Mouse (Mus musculus): ENCODE measurements at regions not wholly inside any gene's neighbourhood (a gene's known extent, or its start where the extent isn't known, plus 50 kb on each side); places are given as distances from the start of the nearest gene placed in this dataset.
"Not testable (repeated sequence)": the region's sequence is repeated elsewhere in the genome, so short reads cannot be mapped to it uniquely, and the experiment has no call there.

GRCm38 (mm10) chr14:86294606-86295005, 846.4 kb downstream of the Diaph3 start:
- not testable (repeated sequence) for H3K36me3 ChIP-seq; H3K4me3 ChIP-seq; H3K9me3 ChIP-seq; H3K4me2 ChIP-seq; H3K9ac ChIP-seq; H3K4me1 ChIP-seq; H3K27ac ChIP-seq; H3K27me3 ChIP-seq; ATAC-seq (ENCODE audit: insufficient number of reproducible peaks, low FRiP score, low TSS enrichment, low read depth)
- 82% methylated on average over 5 of the region's 5 CpGs for WGBS

GRCm38 (mm10) chr14:86293804-86294203, 847.2 kb downstream of the Diaph3 start:
- H3K27me3 ChIP-seq, result no peaks in the 10 kb centered on the region

GRCm38 (mm10) chr14:86293371-86293770, 847.7 kb downstream of the Diaph3 start:
- no peak for ATAC-seq (ENCODE audit: insufficient number of reproducible peaks, low FRiP score, low TSS enrichment, low read depth)
- no peak overlapping the region for H3K4me3 ChIP-seq
- no peaks in the 10 kb centered on the region for H3K9me3 ChIP-seq
- H3K27ac ChIP-seq, result no peak overlapping the region
- H3K9ac ChIP-seq, result no peak overlapping the region
- H3K4me2 ChIP-seq, result no peak overlapping the region
- H3K27me3 ChIP-seq, result no peaks in the 10 kb centered on the region
- WGBS, result 60% methylated on average over 3 of the region's 3 CpGs
- no peaks in the 10 kb centered on the region for H3K4me1 ChIP-seq
- no peaks in the 10 kb centered on the region for H3K36me3 ChIP-seq

More at GRCm38 (mm10) chr14:86293804-86294203, 847.2 kb downstream of the Diaph3 start:
- H3K4me1 ChIP-seq, result no peaks in the 10 kb centered on the region
- WGBS, result 76% methylated on average over 1 of the region's 1 CpGs
- no peak overlapping the region for H3K9ac ChIP-seq
- H3K36me3 ChIP-seq, result no peaks in the 10 kb centered on the region
- no peaks in the 10 kb centered on the region for H3K9me3 ChIP-seq
- no peak overlapping the region for H3K4me2 ChIP-seq
- H3K27ac ChIP-seq, result no peak overlapping the region
- H3K4me3 ChIP-seq, result no peak overlapping the region
- no peak for ATAC-seq (ENCODE audit: insufficient number of reproducible peaks, low FRiP score, low TSS enrichment, low read depth)

- Histone ChIP-seq H3K27ac (no peak overlapping the region), H3K9ac (no peak overlapping the region), H3K36me3 (no peaks in the 10 kb centered on the region), H3K9me3 (no peaks in the 10 kb centered on the region), H3K4me1 (no peaks in the 10 kb centered on the region), H3K27me3 (no peaks in the 10 kb centered on the region), H3K4me2 (no peak overlapping the region), H3K4me3 (no peak overlapping the region)
- 92% methylated on average over 3 of the region's 3 CpGs for WGBS
- ATAC-seq (ENCODE audit: insufficient number of reproducible peaks, low FRiP score, low TSS enrichment, low read depth), result no peak
Measured at GRCm38 (mm10) chr14:86290556-86290955, 850.5 kb downstream of the Diaph3 start.

- Histone ChIP-seq H3K9me3 (no peaks in the 10 kb centered on the region), H3K4me2 (no peak overlapping the region), H3K27me3 (no peaks in the 10 kb centered on the region), H3K27ac (no peak overlapping the region), H3K36me3 (no peaks in the 10 kb centered on the region), H3K9ac (no peak overlapping the region), H3K4me3 (no peak overlapping the region), H3K4me1 (no peaks in the 10 kb centered on the region)
- WGBS, result 29% methylated on average over 8 of the region's 8 CpGs
- no peak for ATAC-seq (ENCODE audit: insufficient number of reproducible peaks, low FRiP score, low TSS enrichment, low read depth)
Measured at GRCm38 (mm10) chr14:86261640-86262230, 879.3 kb downstream of the Diaph3 start.

- ATAC-seq (ENCODE audit: insufficient number of reproducible peaks, low FRiP score, low TSS enrichment, low read depth), result no peak
- no peak overlapping the region for H3K9ac ChIP-seq
- WGBS, result 79% methylated on average over 1 of the region's 1 CpGs
Measured at GRCm38 (mm10) chr14:86254196-86254595, 886.8 kb downstream of the Diaph3 start.

GRCm38 (mm10) chr14:86251617-86252016, 889.4 kb downstream of the Diaph3 start:
- Histone ChIP-seq H3K9ac (no peak overlapping the region), H3K4me1 (no peaks in the 10 kb centered on the region), H3K4me3 (no peak overlapping the region), H3K27me3 (no peaks in the 10 kb centered on the region), H3K27ac (no peak overlapping the region), H3K36me3 (no peaks in the 10 kb centered on the region), H3K4me2 (no peak overlapping the region), H3K9me3 (no peaks in the 10 kb centered on the region)
- no peak for ATAC-seq (ENCODE audit: insufficient number of reproducible peaks, low FRiP score, low TSS enrichment, low read depth)

More at GRCm38 (mm10) chr14:86254196-86254595, 886.8 kb downstream of the Diaph3 start:
- no peak overlapping the region for H3K27ac ChIP-seq
- H3K36me3 ChIP-seq, result no peaks in the 10 kb centered on the region
- H3K4me1 ChIP-seq, result no peaks in the 10 kb centered on the region
- H3K4me3 ChIP-seq, result no peak overlapping the region
- H3K27me3 ChIP-seq, result no peaks in the 10 kb centered on the region
- H3K9me3 ChIP-seq, result no peaks in the 10 kb centered on the region
- H3K4me2 ChIP-seq, result no peak overlapping the region

GRCm38 (mm10) chr14:86247686-86248085, 893.3 kb downstream of the Diaph3 start:
- Histone ChIP-seq H3K9me3 (no peaks in the 10 kb centered on the region), H3K4me1 (no peaks in the 10 kb centered on the region), H3K9ac (no peak overlapping the region), H3K36me3 (no peaks in the 10 kb centered on the region), H3K27me3 (no peaks in the 10 kb centered on the region), H3K4me2 (no peak overlapping the region), H3K4me3 (no peak overlapping the region), H3K27ac (no peak overlapping the region)
- ATAC-seq (ENCODE audit: insufficient number of reproducible peaks, low FRiP score, low TSS enrichment, low read depth), result no peak
- 82% methylated on average over 4 of the region's 4 CpGs for WGBS

GRCm38 (mm10) chr14:86246770-86247169, 894.3 kb downstream of the Diaph3 start:
- no peak for ATAC-seq (ENCODE audit: insufficient number of reproducible peaks, low FRiP score, low TSS enrichment, low read depth)
- H3K4me1 ChIP-seq, result no peaks in the 10 kb centered on the region
- H3K27me3 ChIP-seq, result no peaks in the 10 kb centered on the region
- no peak overlapping the region for H3K9ac ChIP-seq
- no peak overlapping the region for H3K27ac ChIP-seq
- no peaks in the 10 kb centered on the region for H3K9me3 ChIP-seq
- no peaks in the 10 kb centered on the region for H3K36me3 ChIP-seq
- 82% methylated on average over 8 of the region's 8 CpGs for WGBS
- H3K4me2 ChIP-seq, result no peak overlapping the region
- H3K4me3 ChIP-seq, result no peak overlapping the region

GRCm38 (mm10) chr14:86243662-86244061, 897.4 kb downstream of the Diaph3 start:
- Histone ChIP-seq H3K9ac (no peak overlapping the region), H3K4me2 (no peak overlapping the region), H3K27ac (no peak overlapping the region), H3K27me3 (no peaks in the 10 kb centered on the region), H3K9me3 (no peaks in the 10 kb centered on the region), H3K4me1 (no peaks in the 10 kb centered on the region), H3K4me3 (no peak overlapping the region), H3K36me3 (no peaks in the 10 kb centered on the region)
- 97% methylated on average over 1 of the region's 1 CpGs for WGBS
- no peak for ATAC-seq (ENCODE audit: insufficient number of reproducible peaks, low FRiP score, low TSS enrichment, low read depth)

- H3K4me2 ChIP-seq, result no peak overlapping the region
- ATAC-seq (ENCODE audit: insufficient number of reproducible peaks, low FRiP score, low TSS enrichment, low read depth), result no peak
- H3K27ac ChIP-seq, result no peak overlapping the region
- H3K36me3 ChIP-seq, result no peaks in the 10 kb centered on the region
- H3K9me3 ChIP-seq, result no peaks in the 10 kb centered on the region
- H3K27me3 ChIP-seq, result no peaks in the 10 kb centered on the region
- H3K9ac ChIP-seq, result no peak overlapping the region
- 33% methylated on average over 1 of the region's 1 CpGs for WGBS
- H3K4me1 ChIP-seq, result no peaks in the 10 kb centered on the region
- no peak overlapping the region for H3K4me3 ChIP-seq
Measured at GRCm38 (mm10) chr14:86242836-86243235, 898.2 kb downstream of the Diaph3 start.

GRCm38 (mm10) chr14:86239090-86239489, 901.9 kb downstream of the Diaph3 start:
- Histone ChIP-seq H3K4me3 (no peak overlapping the region), H3K36me3 (no peaks in the 10 kb centered on the region), H3K9me3 (no peaks in the 10 kb centered on the region), H3K27ac (no peak overlapping the region), H3K27me3 (no peaks in the 10 kb centered on the region), H3K4me1 (no peaks in the 10 kb centered on the region), H3K9ac (no peak overlapping the region), H3K4me2 (no peak overlapping the region)
- 42% methylated on average over 2 of the region's 2 CpGs for WGBS
- no peak for ATAC-seq (ENCODE audit: insufficient number of reproducible peaks, low FRiP score, low TSS enrichment, low read depth)

- H3K27me3 ChIP-seq, result no peaks in the 10 kb centered on the region
- no peaks in the 10 kb centered on the region for H3K4me1 ChIP-seq
- H3K4me2 ChIP-seq, result no peak overlapping the region
- H3K9ac ChIP-seq, result no peak overlapping the region
- no peaks in the 10 kb centered on the region for H3K36me3 ChIP-seq
- H3K27ac ChIP-seq, result no peak overlapping the region
- no peaks in the 10 kb centered on the region for H3K9me3 ChIP-seq
- WGBS, result 71% methylated on average over 1 of the region's 1 CpGs
- H3K4me3 ChIP-seq, result no peak overlapping the region
- no peak for ATAC-seq (ENCODE audit: insufficient number of reproducible peaks, low FRiP score, low TSS enrichment, low read depth)
Measured at GRCm38 (mm10) chr14:86233305-86233704, 907.7 kb downstream of the Diaph3 start.

Measured in limb, embryonic 15.5 days (tissue).